Mouse (Mus musculus): ENCODE measurements around the gene Mtm1. TPM values are rescaled to one million over a fixed set of nuclear protein-coding genes. Genes with fewer than 3 reads are reported as not detected.
A peak's percentile ranks its signal among the peaks of the same experiment; 100 is the strongest.
"Not testable (repeated sequence)": the region's sequence is repeated elsewhere in the genome, so short reads cannot be mapped to it uniquely, and the experiment has no call there.

Gene Mtm1
- polyA plus RNA-seq, 1 experiment from 2014 or later = 3.0 TPM

DNA sequence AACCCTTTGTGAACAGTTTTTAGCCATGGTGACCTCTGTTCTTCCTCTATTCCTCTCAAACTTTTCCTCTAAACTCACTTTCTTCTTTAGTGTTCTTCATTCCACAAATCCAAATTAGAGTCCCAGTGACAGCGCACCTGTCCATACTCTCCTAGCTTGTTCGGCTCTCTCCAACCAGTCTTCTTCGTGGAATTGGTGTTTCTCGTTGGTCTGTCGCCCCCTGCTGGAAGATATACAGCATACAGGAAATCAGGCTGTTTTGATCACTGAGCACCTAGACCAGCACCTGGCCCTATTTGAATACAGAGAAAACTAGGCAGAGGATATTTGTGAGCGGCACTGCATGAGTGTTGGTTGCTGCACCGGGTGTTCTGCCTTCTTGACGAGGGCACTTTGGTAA is 100.7 kb downstream of the Mtm1 start:
- no peak for DNase-seq (ENCODE audit: low spot score)
- Histone ChIP-seq H3K27ac (no peak overlapping the region), H3K36me3 (no peaks in the 10 kb centered on the region), H3K4me3 (no peak overlapping the region), H3K9me3 (no peaks in the 10 kb centered on the region), H3K4me1 (no peaks in the 10 kb centered on the region), H3K27me3 (ENCODE audit: insufficient read depth, poor library complexity, severe bottlenecking) (no peaks in the 10 kb centered on the region)
- WGBS = 33% methylated on average over 8 of the region's 8 CpGs

DNA sequence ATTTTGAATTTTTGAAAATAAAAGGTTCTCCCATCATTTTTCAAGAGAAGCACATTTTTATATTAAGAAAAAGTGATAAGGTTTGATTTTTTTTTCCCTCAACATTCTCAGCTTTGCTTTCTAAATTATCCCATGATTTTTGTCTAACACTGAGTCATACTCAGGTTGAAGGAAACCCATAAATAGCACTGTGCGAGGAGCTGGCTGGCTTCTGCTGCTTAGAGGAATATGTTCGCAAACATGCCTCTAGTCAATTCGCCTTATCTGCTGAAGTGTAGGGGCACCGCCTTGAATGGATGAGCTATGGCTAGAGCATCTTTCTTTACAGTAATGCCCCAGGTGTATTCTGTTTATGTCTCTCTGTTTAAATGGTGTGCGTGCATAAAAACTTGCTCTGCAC is 103.8 kb downstream of the Mtm1 start:
- DNase-seq (ENCODE audit: low spot score) = no peak
- Histone ChIP-seq H3K4me3 (no peak overlapping the region), H3K27me3 (ENCODE audit: insufficient read depth, poor library complexity, severe bottlenecking) (no peaks in the 10 kb centered on the region), H3K9me3 (no peaks in the 10 kb centered on the region), H3K27ac (no peak overlapping the region), H3K4me1 (no peaks in the 10 kb centered on the region), H3K36me3 (no peaks in the 10 kb centered on the region)
- WGBS = 74% methylated on average over 5 of the region's 5 CpGs

DNA sequence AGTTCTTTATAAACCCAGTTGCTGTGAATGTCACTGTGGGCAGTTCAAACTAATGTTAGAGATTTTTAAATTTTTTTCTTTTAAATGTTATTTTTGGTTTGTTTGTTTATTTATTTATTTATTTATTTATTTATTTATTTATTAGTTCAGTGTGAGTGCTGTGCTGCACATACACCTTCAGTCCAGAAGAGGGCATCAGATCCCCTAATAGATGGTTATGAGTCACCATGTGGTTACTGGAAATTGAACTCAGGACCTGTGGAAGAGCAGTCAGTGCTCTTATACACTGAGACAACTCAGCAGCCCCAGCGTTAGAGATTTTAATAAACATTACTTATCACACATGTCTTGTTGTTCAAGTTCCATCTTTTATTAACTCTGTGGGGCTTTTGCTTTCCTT is 141.5 kb downstream of the Mtm1 start:
- Histone ChIP-seq H3K4me1 (no peaks in the 10 kb centered on the region), H3K36me3 (no peaks in the 10 kb centered on the region), H3K9me3 (no peaks in the 10 kb centered on the region), H3K27ac (no peak overlapping the region), H3K27me3 (ENCODE audit: insufficient read depth, poor library complexity, severe bottlenecking) (no peaks in the 10 kb centered on the region), H3K4me3 (no peak overlapping the region)
- no peak for DNase-seq (ENCODE audit: low spot score)
- WGBS = 53% methylated on average over 1 of the region's 1 CpGs

DNA sequence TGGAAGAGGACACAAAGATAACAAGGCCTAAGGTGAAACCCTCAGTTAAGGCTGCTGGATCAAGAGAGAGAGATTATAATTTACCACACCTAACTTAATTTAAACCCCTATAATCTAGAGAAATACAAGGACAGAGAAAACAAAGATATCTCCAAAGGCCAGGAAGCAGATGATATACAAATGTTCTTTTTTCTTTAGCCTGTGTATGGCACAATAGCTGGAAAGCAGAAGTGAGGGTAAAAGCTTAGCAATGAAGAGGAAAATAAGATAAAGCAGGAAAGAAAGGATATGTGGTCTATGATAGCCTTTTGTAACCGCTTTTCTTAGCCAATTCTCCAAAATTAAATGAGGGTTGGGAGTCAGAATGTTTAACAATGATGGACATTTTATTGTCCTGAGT is 144.8 kb downstream of the Mtm1 start:
- Histone ChIP-seq H3K27me3 (ENCODE audit: insufficient read depth, poor library complexity, severe bottlenecking) (no peaks in the 10 kb centered on the region), H3K36me3 (no peaks in the 10 kb centered on the region), H3K27ac (no peak overlapping the region), H3K9me3 (no peaks in the 10 kb centered on the region), H3K4me1 (no peaks in the 10 kb centered on the region), H3K4me3 (no peak overlapping the region)
- DNase-seq (ENCODE audit: low spot score) = no peak
- WGBS = 47% methylated on average over 1 of the region's 1 CpGs

GRCm38 (mm10) chrX:71361793-71362192 is 151.2 kb downstream of the Mtm1 start:
- not testable (repeated sequence) for H3K27ac ChIP-seq; H3K36me3 ChIP-seq; H3K27me3 ChIP-seq (ENCODE audit: insufficient read depth, poor library complexity, severe bottlenecking); H3K4me1 ChIP-seq; H3K9me3 ChIP-seq; H3K4me3 ChIP-seq
- DNase-seq (ENCODE audit: low spot score) = peak; percentile 72
- 86% methylated on average over 10 of the region's 10 CpGs for WGBS

DNA sequence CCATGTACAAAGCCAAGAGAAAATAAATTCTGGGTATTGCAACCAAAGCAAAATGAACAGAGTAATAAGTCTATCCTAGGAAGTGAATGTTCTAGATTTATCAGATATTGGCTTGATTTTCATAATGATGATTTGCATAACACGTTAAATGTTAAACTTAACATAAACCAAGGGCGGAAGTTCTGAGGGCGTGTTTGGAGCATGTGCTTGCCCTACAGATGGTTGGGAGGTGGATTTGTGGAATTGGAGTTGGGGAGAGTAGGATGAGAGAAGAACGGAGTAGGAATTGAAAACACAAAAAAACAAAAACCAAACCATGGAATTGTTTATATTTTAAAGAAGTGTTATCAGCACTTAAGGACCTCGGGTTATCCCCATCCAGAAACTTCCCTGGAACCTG is 153.5 kb downstream of the Mtm1 start:
- peak overlapping the region; percentile 85; the same call in 1 of the 2 replicates for H3K27ac ChIP-seq
- H3K36me3 ChIP-seq = no peaks in the 10 kb centered on the region
- H3K4me1 ChIP-seq = no peaks in the 10 kb centered on the region
- 76% methylated on average over 5 of the region's 5 CpGs for WGBS
- H3K4me3 ChIP-seq = peak overlapping the region; percentile 67
- no peak for DNase-seq (ENCODE audit: low spot score)
- H3K9me3 ChIP-seq = no peaks in the 10 kb centered on the region
- H3K27me3 ChIP-seq (ENCODE audit: insufficient read depth, poor library complexity, severe bottlenecking) = no peaks in the 10 kb centered on the region

- peak; percentile 80 for DNase-seq (ENCODE audit: low spot score)
- H3K9me3 ChIP-seq = no peaks in the 10 kb centered on the region
- no peaks in the 10 kb centered on the region for H3K4me1 ChIP-seq
- WGBS = 21% methylated on average over 42 of the region's 47 CpGs
- peak within 1 kb of the TSS; percentile 85 for H3K27ac ChIP-seq
- no peaks in the 10 kb centered on the region for H3K27me3 ChIP-seq (ENCODE audit: insufficient read depth, poor library complexity, severe bottlenecking)
- peak within 1 kb of the TSS; percentile 67 for H3K4me3 ChIP-seq
- H3K36me3 ChIP-seq = no peaks in the 10 kb centered on the region
Observed at GRCm38 (mm10) chrX:71364554-71364991, 154.0 kb downstream of the Mtm1 start, which contains the start of gene Mtmr1. Gene Mtmr1, plus strand, starts transcription at chrX:71364760.

GRCm38 (mm10) chrX:71365011-71365410 is 154.4 kb downstream of the Mtm1 start:
- H3K4me1 ChIP-seq = no peaks in the 10 kb centered on the region
- no peak for DNase-seq (ENCODE audit: low spot score)
- H3K4me3 ChIP-seq = peak overlapping the region; percentile 67
- no peaks in the 10 kb centered on the region for H3K9me3 ChIP-seq
- 26% methylated on average over 19 of the region's 20 CpGs for WGBS
- peak overlapping the region; percentile 85 for H3K27ac ChIP-seq
- no peaks in the 10 kb centered on the region for H3K27me3 ChIP-seq (ENCODE audit: insufficient read depth, poor library complexity, severe bottlenecking)
- no peaks in the 10 kb centered on the region for H3K36me3 ChIP-seq

Other genes starting within 250 kb of the Mtm1 start
- 1.1 and 1.6 TPM in 2 replicates for gene Mamld1, start 160.5 kb upstream of the Mtm1 start, polyA plus RNA-seq (2016; fragmentation: Nextera tagmentation; extraction: Ambion mirVana)
- 7.1 and 8.9 TPM in 2 replicates for gene Mtmr1, start 154.0 kb downstream of the Mtm1 start, polyA plus RNA-seq (2016; fragmentation: Nextera tagmentation; extraction: Ambion mirVana)